Mouse (Mus musculus) Patski (cell line): Measurements from ENCODE around the gene Ppara. TPM values are rescaled to one million over a fixed set of nuclear protein-coding genes. Genes with fewer than 3 reads are reported as not detected.

Experiments
- ATAC-seq: fragments of 100-300 bp; one replicate; pipeline ENCODE4 v1.8.0; 2021
- CTCF ChIA-PET: fragments of 350-600 bp; sonication (Branson Sonifier 250); formaldehyde crosslinking; loops from one replicate; lab custom pipeline; 2022; ENCODE audit warnings: inconsistent platforms; lab: Charles Lee
- POLR2A ChIA-PET: fragments of 350-600 bp; sonication (Branson Sonifier 250); formaldehyde crosslinking; loops from one replicate; lab custom pipeline; 2022; ENCODE audit warnings: antibody characterized with exemption, inconsistent platforms; lab: Charles Lee
- DNase-seq: peaks from one replicate; pipeline ENCODE4 v3.0.0-alpha.2; 2011; ENCODE audit warnings: low read depth, low spot score
- H3K27me3 ChIP-seq: fragments of 371-371 bp; one replicate; pipeline ENCODE4 v1.5.1; 2021
- CTCF ChIP-seq: fragments of 100-300 bp; IDR thresholded peaks from one replicate; pipeline ENCODE4 v1.5.1; 2021
- in situ Hi-C: fragments of 300-500 bp; cut with MboI; formaldehyde crosslinking; loops from 3 replicates; pipeline ENCODE4 v1.11.1; 2018; ENCODE audit warnings: low pct_unique_long_range_greater_than_20kb, mixed read lengths
- polyA plus RNA-seq: library from polyadenylated mRNA; unstranded; gene quantifications from one replicate; pipeline ENCODE4 v1.2.3, GENCODE M21; 2021

Gene Ppara
- polyA plus RNA-seq, 1 experiment from 2014 or later, result 4.7 TPM

DNA sequence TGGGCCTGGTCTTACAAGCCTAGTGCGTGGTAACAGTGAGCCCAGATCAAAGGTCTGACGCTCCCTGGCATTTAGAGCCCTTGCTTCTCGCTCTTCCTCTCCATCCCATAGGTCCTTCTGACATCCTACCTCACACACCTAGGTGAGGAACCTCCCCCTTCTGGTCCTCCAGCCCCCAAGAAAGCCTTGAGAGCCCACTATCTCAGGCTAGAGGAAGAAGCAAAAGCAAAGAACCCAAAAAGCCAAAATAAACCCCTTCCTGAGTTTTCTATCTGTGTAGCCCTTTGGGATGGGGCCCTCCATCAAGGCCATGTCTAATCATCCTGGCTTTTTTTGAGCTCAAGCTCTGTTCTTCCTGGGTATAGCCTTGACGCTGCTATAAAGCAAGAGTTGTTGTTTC is 53.3 kb downstream of the Ppara start:
- no peak for ATAC-seq
- TF ChIP-seq CTCF, result no peak
- DNase-seq, result no peak
- in situ Hi-C loops, result no loop called here
- ChIA-PET CTCF (no interaction called here), POLR2A (no interaction called here)
- H3K27me3 ChIP-seq, result peaks cover 4% of the 10 kb centered on the region

DNA sequence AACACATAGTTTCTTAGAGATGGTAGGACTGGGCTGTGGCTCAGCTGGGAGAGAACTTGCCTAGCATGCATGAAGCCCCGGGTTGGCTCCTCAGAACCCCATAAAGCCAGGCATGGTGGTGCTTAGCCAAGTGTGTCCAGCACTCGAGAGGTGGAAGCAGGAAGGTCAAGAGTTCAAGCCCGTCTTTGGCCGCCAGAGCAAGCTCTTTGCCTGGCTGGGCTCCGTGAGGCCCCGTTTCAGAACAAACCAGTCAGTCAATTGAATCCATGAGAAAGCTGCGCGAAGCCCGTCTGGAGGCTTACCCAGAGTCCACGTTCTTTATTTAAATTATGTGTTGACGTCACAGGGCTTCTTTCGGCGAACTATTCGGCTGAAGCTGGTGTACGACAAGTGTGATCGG is 53.9 kb downstream of the Ppara start:
- DNase-seq (no peak), ATAC-seq (no peak)
- no peak for TF ChIP-seq CTCF
- in situ Hi-C loops, result no loop called here
- peaks cover 4% of the 10 kb centered on the region for H3K27me3 ChIP-seq
- ChIA-PET POLR2A (no interaction called here), CTCF (no interaction called here)

DNA sequence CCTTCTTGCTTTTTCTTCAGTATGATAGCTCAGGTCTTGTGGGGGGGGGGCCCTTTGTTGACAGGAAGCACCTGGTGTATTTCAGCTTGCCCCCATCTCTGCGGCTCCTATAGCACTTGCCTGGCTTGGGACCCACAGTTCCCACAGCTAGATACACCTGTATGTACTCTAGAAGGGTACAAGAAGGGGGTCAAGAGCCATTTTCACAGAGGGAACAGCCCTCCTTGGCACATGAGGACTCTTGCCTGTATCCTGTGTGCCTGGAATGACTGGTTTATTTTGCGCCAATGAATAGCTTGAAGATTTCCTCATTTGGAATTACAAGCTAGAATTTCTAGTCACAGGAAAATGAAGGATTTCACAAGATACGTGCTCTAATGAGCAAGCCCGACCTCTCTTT is 56.7 kb downstream of the Ppara start:
- no peak for TF ChIP-seq CTCF
- ChIA-PET CTCF (interaction anchor here (1.3 kb wide), 1 partner anchor 9 kb away, joined by 4 read pairs; no protein-coding TSS in a partner anchor), POLR2A (no interaction called here)
- no peaks in the 10 kb centered on the region for H3K27me3 ChIP-seq
- no peak for DNase-seq
- ATAC-seq, result no peak
- in situ Hi-C loops, result no loop called here

DNA sequence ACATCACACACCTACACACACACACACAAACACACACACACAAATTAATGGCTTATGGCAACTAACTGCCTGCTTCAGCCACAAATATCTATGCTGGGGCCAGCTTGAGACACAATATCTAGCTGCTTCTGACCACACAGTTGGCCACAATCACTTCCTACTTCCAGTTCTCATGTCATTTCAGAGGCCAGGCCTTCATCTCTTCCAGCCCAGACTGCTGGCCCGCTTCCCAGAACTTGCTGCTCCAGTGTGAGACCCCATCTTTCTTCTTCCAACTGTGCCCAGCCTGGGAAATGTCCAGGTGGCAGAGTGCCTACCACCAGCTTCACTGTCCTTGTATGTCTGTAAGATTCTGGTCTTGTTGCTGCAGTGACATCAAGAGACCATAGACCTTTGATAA is 58.0 kb downstream of the Ppara start:
- no peak for TF ChIP-seq CTCF
- no peak for DNase-seq
- H3K27me3 ChIP-seq, result no peaks in the 10 kb centered on the region
- ChIA-PET CTCF (no interaction called here), POLR2A (no interaction called here)
- no peak for ATAC-seq
- in situ Hi-C loops, result no loop called here

DNA sequence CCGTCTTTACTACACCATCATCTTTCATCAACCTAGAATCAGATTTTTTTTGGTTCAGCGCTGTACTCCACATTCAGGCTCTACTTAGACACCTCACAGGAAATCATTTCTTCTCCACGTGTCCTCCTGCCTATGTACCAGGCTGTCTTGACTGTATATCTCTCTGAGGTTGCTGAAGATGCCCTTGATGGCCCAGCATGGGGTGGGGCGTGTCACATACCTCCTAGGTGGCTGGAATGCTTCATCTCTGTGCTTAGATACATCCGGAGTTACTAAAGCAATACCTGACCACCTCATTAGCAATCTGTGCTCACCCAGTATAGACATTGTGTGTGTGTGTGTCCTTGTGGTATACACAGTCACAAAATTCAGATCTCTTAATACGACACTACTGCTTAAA is 60.7 kb downstream of the Ppara start:
- no peaks in the 10 kb centered on the region for H3K27me3 ChIP-seq
- no peak for ATAC-seq
- ChIA-PET POLR2A (no interaction called here), CTCF (no interaction called here)
- no peak for TF ChIP-seq CTCF
- no peak for DNase-seq
- in situ Hi-C loops, result no loop called here

DNA sequence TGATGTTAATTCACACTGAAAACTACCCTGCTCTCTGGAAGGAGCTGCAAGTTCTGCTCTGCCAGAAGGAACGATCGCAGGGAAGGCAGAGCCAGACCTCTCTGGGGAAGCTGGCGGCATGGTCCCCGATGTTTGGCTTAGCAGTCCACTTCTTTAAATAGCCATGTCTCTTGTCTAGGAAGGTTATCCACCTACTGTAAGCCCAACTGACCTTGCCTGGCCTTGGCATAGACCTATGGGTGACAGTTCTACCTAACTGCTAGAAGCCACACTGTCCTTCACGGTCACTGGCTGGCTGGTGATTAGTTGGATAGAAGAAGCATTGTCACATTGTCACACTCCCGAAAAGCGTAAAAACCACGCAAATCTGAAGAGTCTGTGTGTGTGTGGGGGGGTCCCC is 63.9 kb downstream of the Ppara start:
- CTCF ChIA-PET, result no interaction called here
- ATAC-seq, result no peak
- in situ Hi-C loops, result no loop called here
- H3K27me3 ChIP-seq, result no peaks in the 10 kb centered on the region
- no peak for DNase-seq
- POLR2A ChIA-PET, result no interaction called here
- no peak for TF ChIP-seq CTCF

DNA sequence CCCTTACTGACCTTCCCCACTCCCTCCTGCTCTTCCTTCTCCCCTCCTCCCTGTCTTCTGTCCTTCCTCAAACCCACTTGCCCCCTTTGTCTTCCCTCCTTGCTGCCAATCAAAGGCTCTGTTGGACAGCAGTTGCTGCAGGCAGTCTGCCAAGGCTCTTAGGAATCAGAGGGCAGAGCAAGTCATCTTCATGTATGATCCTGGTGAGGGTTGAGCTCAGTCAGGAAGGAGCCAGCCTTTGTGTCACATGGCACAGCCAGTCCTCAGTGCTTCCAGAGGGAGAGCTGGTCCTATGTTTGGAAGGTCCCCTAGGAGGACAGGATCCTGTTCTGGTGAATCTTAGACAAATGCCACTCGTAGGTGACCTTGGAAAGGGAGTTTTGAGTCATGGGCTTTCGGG is 68.1 kb downstream of the Ppara start:
- POLR2A ChIA-PET, result no interaction called here
- in situ Hi-C loops, result no loop called here
- CTCF ChIA-PET, result interaction anchor here (1.1 kb wide), 1 partner anchor 85 kb away, joined by 3 read pairs; no protein-coding TSS in a partner anchor
- no peak for TF ChIP-seq CTCF
- no peaks in the 10 kb centered on the region for H3K27me3 ChIP-seq
- ATAC-seq (no peak), DNase-seq (no peak)

DNA sequence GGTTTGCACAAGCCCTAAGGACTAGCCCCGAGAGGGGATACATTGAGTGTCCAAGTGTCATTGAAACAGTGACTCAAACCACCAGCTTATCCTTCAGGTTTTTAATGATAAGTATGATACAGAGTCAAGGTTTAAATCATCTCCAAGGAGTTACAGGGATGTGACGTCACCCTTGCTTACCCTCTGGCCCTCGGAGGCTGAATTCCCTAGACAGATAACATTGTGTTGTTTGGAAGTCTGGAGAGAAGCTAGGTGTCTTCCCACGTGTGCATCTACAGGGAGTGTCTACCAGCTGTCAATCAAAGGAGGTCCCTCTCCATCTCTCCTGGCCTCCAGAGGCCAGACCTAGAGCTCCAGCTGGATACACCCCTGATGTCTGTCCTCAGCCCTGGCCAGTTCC is 72.1 kb downstream of the Ppara start:
- in situ Hi-C loops, result no loop called here
- ATAC-seq, result no peak
- POLR2A ChIA-PET, result no interaction called here
- H3K27me3 ChIP-seq, result no peaks in the 10 kb centered on the region
- DNase-seq, result no peak
- no peak for TF ChIP-seq CTCF
- CTCF ChIA-PET, result no interaction called here

DNA sequence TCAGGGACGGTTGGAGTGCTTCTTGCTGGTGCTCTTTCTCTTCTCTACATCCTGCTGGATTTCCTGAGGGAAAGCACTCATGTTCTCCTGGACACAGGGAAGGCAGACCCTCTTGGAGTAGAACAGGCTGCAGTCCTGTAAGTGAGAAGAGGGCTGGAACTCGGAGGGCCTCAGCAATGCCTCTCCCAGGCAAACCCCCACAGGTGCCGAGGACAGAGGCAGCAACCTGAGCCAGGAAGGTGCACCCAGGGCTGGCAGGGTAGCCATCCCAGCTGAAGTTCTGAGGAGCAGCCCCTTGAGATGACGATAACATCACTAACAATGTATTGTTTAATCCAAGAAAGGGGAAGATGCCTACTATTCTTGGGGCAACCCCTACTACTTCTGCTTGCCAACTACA is 72.6 kb downstream of the Ppara start:
- H3K27me3 ChIP-seq, result no peaks in the 10 kb centered on the region
- ChIA-PET CTCF (no interaction called here), POLR2A (no interaction called here)
- in situ Hi-C loops, result no loop called here
- ATAC-seq (no peak), DNase-seq (no peak)
- no peak for TF ChIP-seq CTCF

DNA sequence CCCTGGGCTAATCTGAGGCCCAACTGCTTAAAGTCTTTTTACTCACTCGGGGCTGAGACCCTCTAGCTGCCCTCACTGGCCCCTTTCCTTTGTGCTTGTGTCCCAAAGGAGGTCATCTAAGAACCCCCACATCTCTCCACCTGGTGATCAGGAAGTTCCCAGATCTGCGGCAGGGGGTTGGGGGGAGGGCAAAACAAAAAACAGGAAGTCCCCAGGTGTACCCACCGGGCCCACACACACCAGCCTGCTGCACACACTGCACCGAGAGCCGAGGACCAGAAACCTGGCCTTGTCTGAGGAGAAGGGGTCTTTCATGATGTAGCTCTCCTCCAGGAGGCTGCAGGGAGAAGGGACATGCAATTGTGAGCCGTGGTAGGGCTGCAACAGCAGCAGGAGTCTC is 73.2 kb downstream of the Ppara start:
- no peaks in the 10 kb centered on the region for H3K27me3 ChIP-seq
- no peak for TF ChIP-seq CTCF
- no peak for ATAC-seq
- ChIA-PET CTCF (interaction anchor here (1.2 kb wide), 1 partner anchor 21 kb away, joined by 3 read pairs; no protein-coding TSS in a partner anchor), POLR2A (no interaction called here)
- DNase-seq, result no peak
- in situ Hi-C loops, result no loop called here

DNA sequence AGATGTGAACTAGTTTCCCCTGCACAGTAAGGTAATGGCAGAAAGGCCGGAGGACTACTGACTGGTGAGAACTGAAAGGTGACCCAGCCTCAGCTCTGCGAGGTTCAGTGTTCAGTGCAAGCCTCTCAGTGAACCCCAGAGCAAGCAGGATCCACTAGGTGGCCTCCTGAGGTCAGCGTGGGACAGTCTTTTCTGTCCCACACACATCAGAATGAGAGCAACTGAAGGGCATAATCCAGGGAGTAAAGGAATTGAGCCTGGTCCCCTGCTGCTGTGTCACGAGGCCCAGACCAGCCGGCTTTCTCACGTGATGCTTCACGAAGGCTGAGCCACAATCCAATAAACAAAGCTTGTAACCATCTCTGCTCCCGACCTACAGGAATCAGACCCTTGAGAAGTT is 73.7 kb downstream of the Ppara start:
- in situ Hi-C loops, result no loop called here
- DNase-seq, result no peak
- no peak for ATAC-seq
- no peak for TF ChIP-seq CTCF
- H3K27me3 ChIP-seq, result no peaks in the 10 kb centered on the region
- ChIA-PET POLR2A (no interaction called here), CTCF (interaction anchor here (1.2 kb wide), 1 partner anchor 22 kb away, joined by 3 read pairs; no protein-coding TSS in a partner anchor)

DNA sequence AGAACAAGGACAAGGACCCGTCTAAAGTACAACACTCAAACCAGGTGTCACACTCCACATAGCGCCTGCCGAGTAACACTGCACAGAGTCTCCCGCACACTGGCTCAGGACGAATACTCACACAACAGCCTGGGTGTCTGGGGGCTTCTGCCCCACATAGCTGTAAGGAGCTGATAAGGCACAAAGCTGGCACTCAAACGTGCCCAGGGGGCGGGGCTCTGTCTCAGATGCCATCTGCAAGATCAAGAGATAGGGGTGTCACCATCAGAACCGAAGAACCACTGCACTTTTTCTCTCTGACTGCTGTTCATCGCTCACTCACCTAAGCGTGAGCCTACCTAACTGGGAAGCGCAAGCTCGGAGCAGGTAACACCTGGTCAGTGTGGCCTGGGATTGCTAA is 74.3 kb downstream of the Ppara start:
- CTCF ChIA-PET, result interaction anchor here (1.2 kb wide), 1 partner anchor 22 kb away, joined by 3 read pairs; no protein-coding TSS in a partner anchor
- no peak for TF ChIP-seq CTCF
- POLR2A ChIA-PET, result no interaction called here
- ATAC-seq (no peak), DNase-seq (no peak)
- H3K27me3 ChIP-seq, result no peaks in the 10 kb centered on the region
- in situ Hi-C loops, result no loop called here
